Mouse (Mus musculus) cerebellum, adult 2 months (tissue): ENCODE measurements around the gene Slc2a9. TPM values are rescaled to one million over a fixed set of nuclear protein-coding genes. Genes with fewer than 3 reads are reported as not detected.

Experiments
- DNase-seq, 2 experiments: peaks; one replicate each; pipeline ENCODE4 v3.0.0; 2021
- H3K27ac ChIP-seq: fragments of 200-500 bp; 2 replicates; pipeline ENCODE4 v1.5.1; 2012; ENCODE audit warnings: low read length, control low read depth, inconsistent platforms; ENCODE audit not compliant: insufficient read depth
- H3K27me3 ChIP-seq: fragments of 200-500 bp; 2 replicates; pipeline ENCODE4 v1.6.1; 2012; ENCODE audit warnings: inconsistent platforms, mild to moderate bottlenecking, low read length, moderate library complexity; ENCODE audit not compliant: control insufficient read depth, insufficient read depth
- H3K4me1 ChIP-seq: fragments of 200-500 bp; 2 replicates; pipeline ENCODE4 v1.6.1; 2011; ENCODE audit warnings: low read length; ENCODE audit not compliant: control insufficient read depth, insufficient read depth
- H3K4me3 ChIP-seq: fragments of 200-500 bp; replicated peaks from 2 replicates; pipeline ENCODE3; 2011; ENCODE audit warnings: mild to moderate bottlenecking, low read depth, low read length, control low read depth; ENCODE audit not compliant: insufficient read depth
- CTCF ChIP-seq: fragments of 200-500 bp; IDR thresholded peaks from 2 replicates; pipeline ENCODE4 v1.5.1; 2011; ENCODE audit warnings: low read depth, mild to moderate bottlenecking, control low read depth, low read length, moderate library complexity, borderline replicate concordance; ENCODE audit not compliant: insufficient read depth
- POLR2A ChIP-seq: fragments of 200-500 bp; IDR thresholded peaks from 2 replicates; pipeline ENCODE4 v1.6.1; 2011; ENCODE audit warnings: low read length, control low read depth, borderline replicate concordance; ENCODE audit not compliant: insufficient read depth
- WGBS: fragments of 180-500 bp; shearing (Covaris S2); methylation state at CpG from one replicate; pipeline ENCODE4 v1.1.7; 2018; 5-methylcytosine and 5-hydroxymethylcytosine counted together
- polyA plus RNA-seq: library from polyadenylated mRNA; depleted of rRNA; stranded (reverse); fragments of >200 nt; gene quantifications from 2 replicates; pipeline ENCODE4 v1.2.3, GENCODE M21; 2012; rRNA removed

Gene Slc2a9
- polyA plus RNA-seq: 1.6 and 1.8 TPM in 2 replicates

DNA sequence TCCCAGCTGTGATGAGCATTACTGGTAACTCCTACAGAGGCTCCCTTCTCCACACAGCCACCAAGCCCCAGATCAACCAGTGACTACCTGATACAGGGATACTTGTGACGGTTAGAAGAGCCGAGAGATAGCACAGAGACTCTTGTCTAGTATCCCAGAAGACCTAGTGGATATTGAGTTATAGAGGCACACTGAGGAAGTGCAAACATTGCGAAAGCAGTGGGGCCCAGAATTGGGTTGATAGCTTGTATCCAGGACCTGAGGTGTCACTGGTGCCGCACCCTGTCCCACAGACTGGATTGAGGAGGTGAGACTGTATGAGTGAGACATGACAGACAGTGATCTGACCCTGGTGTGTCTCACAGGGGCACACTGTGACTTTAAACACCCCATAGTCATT, at the start of gene Slc2a9:
Gene Slc2a9, minus strand, starts transcription at position 152 of the 400 bp plus-strand sequence.
- 97% methylated on average over 4 of the region's 4 CpGs for WGBS
- Histone ChIP-seq H3K27ac (no peak within 1 kb of the TSS), H3K4me1 (no peaks in the 10 kb centered on the region), H3K4me3 (no peak within 1 kb of the TSS), H3K27me3 (no peaks in the 10 kb centered on the region)
- no peak for DNase-seq
- no peak for TF ChIP-seq CTCF
- TF ChIP-seq POLR2A: no peak

DNA sequence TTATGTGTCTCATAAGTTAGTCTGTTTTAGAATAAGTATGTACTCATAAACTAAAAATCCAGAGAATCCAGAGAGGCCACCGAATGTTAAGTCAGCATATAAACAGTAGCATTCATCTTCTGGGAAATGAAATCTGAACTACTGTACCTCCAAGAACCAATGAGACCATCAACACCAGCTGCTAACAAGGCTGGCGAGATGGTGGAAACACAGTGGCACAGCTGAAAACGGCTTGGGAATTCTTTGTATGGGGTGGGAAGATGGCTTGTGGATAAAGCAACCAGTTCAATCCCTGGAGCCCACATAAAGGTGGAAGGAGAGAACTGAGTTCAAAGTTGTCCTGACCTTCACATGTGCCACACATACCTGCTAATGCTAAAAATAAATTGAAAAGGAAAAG, 49.7 kb upstream of the Slc2a9 start:
- TF ChIP-seq POLR2A: no peak
- no peak for TF ChIP-seq CTCF
- 87% methylated on average over 3 of the region's 3 CpGs for WGBS
- H3K27me3 ChIP-seq: no peaks in the 10 kb centered on the region
- no peak for DNase-seq
- no peak overlapping the region for H3K4me3 ChIP-seq
- peaks cover 41% of the 10 kb centered on the region for H3K4me1 ChIP-seq
- no peak overlapping the region for H3K27ac ChIP-seq

DNA sequence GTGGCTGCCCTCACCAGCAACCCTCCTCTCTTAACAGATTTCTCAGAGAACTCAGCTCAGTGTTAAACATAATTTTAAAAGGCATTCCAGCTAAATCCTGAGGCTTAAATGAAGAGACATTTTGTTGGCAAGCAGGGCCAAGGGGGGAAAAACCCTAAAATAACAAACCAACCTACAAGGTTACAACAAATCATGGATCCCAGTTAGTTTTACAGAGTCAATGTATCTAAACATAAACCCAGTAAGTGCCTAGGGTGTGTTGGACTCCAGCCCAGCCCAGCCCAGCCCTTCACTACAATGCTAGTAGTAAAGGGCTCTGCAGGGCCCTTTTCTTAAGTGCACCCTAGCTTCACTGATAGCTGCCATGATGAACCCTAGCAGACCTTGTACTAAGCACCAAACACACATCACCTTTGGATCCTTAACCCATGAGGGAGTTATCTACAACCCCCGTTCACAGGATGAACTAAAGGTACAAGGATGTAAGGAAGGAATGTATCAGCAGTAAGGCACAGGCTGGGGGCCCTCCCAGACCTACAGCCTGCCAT, 47.4 kb upstream of the Slc2a9 start:
- H3K27me3 ChIP-seq: no peaks in the 10 kb centered on the region
- peaks cover 38% of the 10 kb centered on the region for H3K4me1 ChIP-seq
- H3K27ac ChIP-seq: no peak overlapping the region
- DNase-seq: no peak
- H3K4me3 ChIP-seq: no peak overlapping the region
- 94% methylated on average over 1 of the region's 1 CpGs for WGBS
- TF ChIP-seq POLR2A: no peak
- TF ChIP-seq CTCF: no peak

GRCm38 (mm10) chr5:38549461-38549909, 46.5 kb upstream of the Slc2a9 start:
- no peak for DNase-seq
- no peak for TF ChIP-seq POLR2A
- no peak for TF ChIP-seq CTCF
- Histone ChIP-seq H3K4me3 (no peak overlapping the region), H3K4me1 (peaks cover 33% of the 10 kb centered on the region), H3K27ac (no peak overlapping the region), H3K27me3 (no peaks in the 10 kb centered on the region)
- WGBS: 46% methylated on average over 3 of the region's 3 CpGs

GRCm38 (mm10) chr5:38547375-38547774, 44.4 kb upstream of the Slc2a9 start:
- H3K4me3 ChIP-seq: no peak overlapping the region
- no peak for DNase-seq
- peaks cover 39% of the 10 kb centered on the region for H3K4me1 ChIP-seq
- H3K27ac ChIP-seq: no peak overlapping the region
- no peaks in the 10 kb centered on the region for H3K27me3 ChIP-seq
- TF ChIP-seq POLR2A (no peak), CTCF (no peak)
- 50% methylated on average over 6 of the region's 6 CpGs for WGBS

DNA sequence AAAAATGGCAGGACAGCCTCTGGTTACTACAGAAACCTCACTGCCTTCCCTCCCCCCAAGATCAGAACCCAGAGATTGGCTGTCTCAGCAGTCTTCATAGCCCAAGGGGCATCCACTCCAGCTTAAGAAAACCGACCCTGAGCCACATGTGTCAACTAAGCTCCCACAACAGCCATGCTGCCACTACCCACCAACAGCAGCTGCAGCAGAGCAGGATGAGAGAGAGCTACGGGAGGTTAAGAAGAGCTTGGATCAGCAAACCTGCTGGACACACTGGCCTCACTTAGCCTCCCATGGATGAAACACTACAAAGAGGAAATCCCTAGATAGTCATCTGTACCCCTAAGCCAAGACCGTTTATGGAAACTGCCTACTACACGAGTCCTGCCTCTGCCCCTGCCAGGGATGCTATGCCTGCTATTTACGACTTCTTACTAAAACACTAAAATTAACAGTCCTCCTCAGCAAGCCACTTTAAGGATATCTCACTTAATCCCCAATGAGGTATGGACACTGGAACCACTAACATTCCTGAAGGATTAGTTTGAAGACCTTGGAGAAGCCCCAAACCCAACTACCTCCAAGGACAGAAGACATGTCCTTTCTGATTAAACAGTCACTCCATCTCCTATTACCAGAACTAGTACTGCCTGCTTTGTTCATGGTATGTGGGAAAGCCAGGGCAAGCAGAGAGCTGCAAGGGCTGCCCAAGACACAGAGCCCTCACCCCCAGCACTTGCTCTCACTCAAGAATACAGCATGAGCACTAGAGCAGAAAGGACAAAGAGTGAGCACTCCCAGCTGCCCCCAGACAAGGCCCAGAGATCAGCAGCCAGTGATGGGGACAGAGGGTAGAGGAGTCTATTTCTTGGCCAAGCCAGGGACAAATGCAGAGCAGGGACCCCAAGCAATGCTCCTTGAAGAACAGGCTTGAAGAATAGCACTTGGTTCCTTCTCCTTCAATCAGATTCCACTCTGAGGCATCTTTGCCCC, 41.8 kb upstream of the Slc2a9 start:
- peaks cover 29% of the 10 kb centered on the region for H3K4me1 ChIP-seq
- TF ChIP-seq POLR2A: no peak
- TF ChIP-seq CTCF: no peak
- DNase-seq: no peak
- no peak overlapping the region for H3K4me3 ChIP-seq
- H3K27ac ChIP-seq: peak overlapping the region; percentile 31
- WGBS: 63% methylated on average over 5 of the region's 5 CpGs
- H3K27me3 ChIP-seq: no peaks in the 10 kb centered on the region

GRCm38 (mm10) chr5:38543496-38544217, 40.7 kb upstream of the Slc2a9 start:
- 13% methylated on average over 4 of the region's 4 CpGs for WGBS
- Histone ChIP-seq H3K4me1 (peaks cover 22% of the 10 kb centered on the region), H3K27ac (peak overlapping the region; percentile 31), H3K27me3 (no peaks in the 10 kb centered on the region), H3K4me3 (no peak overlapping the region)
- TF ChIP-seq POLR2A (no peak), CTCF (no peak)
- peak; percentile 85 to 89 for DNase-seq

GRCm38 (mm10) chr5:38541728-38542127, 38.8 kb upstream of the Slc2a9 start:
- TF ChIP-seq CTCF (no peak), POLR2A (no peak)
- Histone ChIP-seq H3K4me3 (no peak overlapping the region), H3K4me1 (peaks cover 21% of the 10 kb centered on the region), H3K27me3 (no peaks in the 10 kb centered on the region), H3K27ac (no peak overlapping the region)
- 92% methylated on average over 3 of the region's 3 CpGs for WGBS
- DNase-seq: no peak
